Mouse (Mus musculus) MEL (cell line): ENCODE measurements around the gene Smarca4.

Experiments
- CTCF ChIP-seq, 3 experiments: IDR thresholded peaks in 2 of 3; conservative IDR thresholded peaks in 1 of 3; 2 replicates each; pipeline ENCODE4 v1.5.1; 2011 to 2012; ENCODE audit warnings: low read length in 3 of 3, low read depth in 2 of 3, mild to moderate bottlenecking in 2 of 3, improper control_type of control experiment in 1 of 3, inconsistent platforms in 1 of 3, mixed read lengths in 1 of 3, moderate library complexity in 1 of 3; ENCODE audit not compliant: control insufficient read depth in 1 of 3, insufficient read depth in 1 of 3, poor library complexity in 1 of 3, severe bottlenecking in 1 of 3
- EP300 ChIP-seq, 2 experiments: IDR thresholded peaks; 2 replicates each; pipeline ENCODE4 v1.6.1; 2011; ENCODE audit warnings: improper control_type of control experiment in 2 of 2, low read length in 2 of 2, low read depth in 1 of 2, mild to moderate bottlenecking in 1 of 2

DNA sequence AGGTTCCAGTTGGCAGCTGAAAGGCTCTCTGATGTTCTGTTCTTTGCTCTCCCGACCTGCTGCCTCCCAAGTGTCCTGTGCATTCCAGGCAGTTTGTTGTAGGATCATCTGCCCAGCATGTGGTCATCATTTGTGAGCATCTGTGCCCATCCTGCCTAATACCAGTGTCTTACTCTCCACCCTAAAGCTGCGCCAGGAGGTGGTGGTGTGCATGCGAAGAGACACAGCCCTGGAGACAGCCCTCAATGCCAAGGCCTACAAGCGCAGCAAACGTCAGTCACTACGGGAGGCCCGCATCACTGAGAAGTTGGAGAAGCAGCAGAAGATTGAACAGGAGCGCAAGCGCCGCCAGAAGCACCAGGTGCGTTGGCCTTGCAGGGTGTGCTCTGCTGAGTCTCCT, 23.1 kb downstream of the Smarca4 start:
- TF ChIP-seq EP300 (IDR thresholded peaks at IDR 0.05; ENCODE audit: low read depth in 1 of 2, low read length in 2 of 2) (no peak), CTCF (IDR thresholded peaks at IDR 0.05 in 2 of 3, conservative IDR thresholded peaks at IDR 0.05 in 1 of 3; ENCODE audit: control insufficient read depth in 1 of 3, insufficient read depth in 1 of 3, low read depth in 2 of 3, low read length in 3 of 3, poor library complexity in 1 of 3, severe bottlenecking in 1 of 3) (no peak)
